Mouse (Mus musculus): ENCODE data around the gene Nek6. TPM values are rescaled to one million over a fixed set of nuclear protein-coding genes. Genes with fewer than 3 reads are reported as not detected.

Gene Nek6
- polyA plus RNA-seq, 1 experiment = 20.2 TPM

DNA sequence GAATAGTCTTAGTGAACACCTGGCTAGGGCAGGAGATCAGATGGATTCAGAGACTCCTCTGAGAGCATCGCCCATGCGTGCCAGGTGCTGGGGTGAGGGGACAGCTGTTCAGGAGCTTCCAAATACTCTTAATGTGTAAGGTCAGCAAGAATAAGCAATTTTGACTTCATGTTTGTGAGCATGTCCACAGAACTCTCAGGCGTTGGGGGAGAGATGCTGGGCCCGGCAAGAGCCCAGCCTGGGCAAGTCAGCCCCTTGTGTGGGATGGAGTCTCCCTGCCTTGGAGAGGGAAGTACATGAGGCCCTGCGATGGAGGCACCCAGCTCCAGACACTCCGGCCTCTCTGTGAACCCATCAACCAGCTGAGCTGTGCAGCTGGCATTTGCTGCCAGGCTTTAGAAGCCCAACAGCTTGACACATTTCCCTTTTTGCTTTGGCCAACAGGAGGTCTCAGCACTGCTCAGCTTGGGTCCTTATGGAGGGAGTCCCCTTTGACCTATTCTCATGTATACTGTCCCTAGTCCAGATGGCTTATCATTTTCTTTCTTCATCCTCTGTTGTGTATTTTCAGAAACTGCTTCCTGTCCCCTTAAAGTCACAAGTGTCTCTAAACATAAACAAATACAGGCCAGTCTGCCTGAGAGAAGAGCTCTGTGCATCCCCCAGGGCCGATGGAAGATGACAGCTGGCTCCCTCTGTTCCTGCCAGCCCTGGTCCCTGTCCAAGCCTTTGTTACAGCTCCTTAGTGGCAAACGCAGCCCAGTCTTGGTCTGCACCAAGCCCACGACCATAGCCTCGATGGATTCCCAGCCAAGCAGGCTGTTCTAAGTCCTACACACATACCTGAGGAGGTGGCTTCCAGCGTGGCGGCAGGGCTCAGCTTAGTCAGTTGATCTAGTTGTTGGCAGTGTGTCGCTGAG, 67.4 kb downstream of the Nek6 start:
- DNase-seq (ENCODE audit: low spot score) = no peak

- DNase-seq (ENCODE audit: low spot score) = no peak
Observed at GRCm38 (mm10) chr2:38579528-38579927, 68.1 kb downstream of the Nek6 start.

- no peak for DNase-seq (ENCODE audit: low spot score)
Observed at GRCm38 (mm10) chr2:38583982-38584381, 72.5 kb downstream of the Nek6 start.

DNA sequence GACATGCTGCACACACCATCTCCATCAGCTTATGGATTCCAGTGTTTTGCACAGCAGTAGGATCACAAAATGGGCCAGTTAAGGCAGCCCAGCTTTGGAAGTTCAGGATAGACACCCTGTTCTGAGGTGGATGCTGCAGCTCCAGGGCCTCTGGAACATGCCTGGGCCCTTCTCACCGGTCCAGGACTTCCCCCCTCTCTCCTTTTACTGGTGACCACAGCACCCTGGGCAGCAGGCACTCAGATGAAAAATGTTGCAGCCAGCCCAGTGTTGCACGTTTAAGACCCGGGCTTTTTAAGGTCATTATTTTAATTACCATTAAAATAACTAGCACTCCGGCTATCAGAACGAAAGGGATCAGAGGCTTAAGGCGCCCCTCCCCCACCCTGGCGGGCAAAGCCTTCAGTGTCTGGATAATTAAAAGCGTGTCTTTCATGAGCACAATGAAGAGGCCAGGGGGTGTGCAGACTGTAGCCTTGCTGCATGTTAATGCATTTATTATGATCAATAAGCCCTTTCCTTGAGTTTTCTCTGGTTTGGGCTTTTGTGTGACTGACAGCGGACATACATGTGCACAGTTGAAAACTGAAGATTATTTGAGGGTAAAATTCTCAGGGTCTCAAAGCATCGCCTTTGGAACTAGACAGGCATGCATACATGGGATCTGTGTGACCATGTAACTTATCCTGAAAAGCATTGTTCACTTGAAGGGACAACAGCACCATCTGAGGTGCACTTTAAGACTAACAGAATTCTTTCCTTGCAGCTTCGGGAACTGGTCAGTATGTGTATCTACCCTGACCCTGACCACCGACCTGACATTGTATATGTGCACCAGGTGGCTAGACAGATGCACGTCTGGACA, 73.3 kb downstream of the Nek6 start:
- no peak for DNase-seq (ENCODE audit: low spot score)

DNA sequence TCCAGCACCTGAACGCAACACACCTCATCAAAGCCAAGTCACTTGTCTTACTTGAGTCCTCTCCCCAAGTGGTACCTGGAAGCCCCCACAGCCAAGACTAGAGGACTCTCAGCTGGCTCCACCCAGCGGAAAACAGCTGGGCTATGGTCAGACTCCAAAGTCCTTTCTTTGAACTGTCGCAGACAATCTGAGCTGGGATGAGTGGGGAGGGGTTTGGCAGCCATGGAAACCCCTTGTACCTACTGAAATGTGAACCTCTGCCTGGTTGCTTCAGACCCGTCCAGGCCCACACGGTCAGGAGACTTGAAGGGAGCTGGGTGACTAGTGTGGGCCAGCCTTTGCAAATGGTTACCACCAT, 73.9 kb downstream of the Nek6 start:
- no peak for DNase-seq (ENCODE audit: low spot score)

- no peak for DNase-seq (ENCODE audit: low spot score)
Observed at GRCm38 (mm10) chr2:38586733-38587132, 75.3 kb downstream of the Nek6 start.

- no peak for DNase-seq (ENCODE audit: low spot score)
Observed at GRCm38 (mm10) chr2:38591751-38592459, 80.5 kb downstream of the Nek6 start.

GRCm38 (mm10) chr2:38594874-38595273, 83.4 kb downstream of the Nek6 start:
- DNase-seq (ENCODE audit: low spot score) = no peak

DNA sequence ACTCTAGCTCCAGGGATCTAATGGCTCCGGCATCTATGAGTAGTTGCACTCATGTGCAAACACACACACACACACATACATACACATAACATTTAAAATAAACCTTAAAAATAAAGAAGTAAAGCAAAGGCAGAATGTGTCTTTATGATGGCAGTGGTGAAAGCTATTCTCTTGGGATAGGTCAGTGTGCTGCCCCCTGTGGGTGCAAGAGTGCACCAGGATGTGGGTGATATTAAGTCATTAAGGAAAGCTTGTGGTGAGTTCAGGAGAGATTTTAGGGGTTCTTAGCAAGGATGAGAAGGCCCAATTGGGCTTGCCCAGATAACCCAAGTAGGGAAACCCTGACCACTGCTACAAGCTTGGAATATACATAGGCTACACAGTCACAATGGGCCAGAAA, 86.5 kb downstream of the Nek6 start:
- DNase-seq (ENCODE audit: low spot score) = no peak

DNA sequence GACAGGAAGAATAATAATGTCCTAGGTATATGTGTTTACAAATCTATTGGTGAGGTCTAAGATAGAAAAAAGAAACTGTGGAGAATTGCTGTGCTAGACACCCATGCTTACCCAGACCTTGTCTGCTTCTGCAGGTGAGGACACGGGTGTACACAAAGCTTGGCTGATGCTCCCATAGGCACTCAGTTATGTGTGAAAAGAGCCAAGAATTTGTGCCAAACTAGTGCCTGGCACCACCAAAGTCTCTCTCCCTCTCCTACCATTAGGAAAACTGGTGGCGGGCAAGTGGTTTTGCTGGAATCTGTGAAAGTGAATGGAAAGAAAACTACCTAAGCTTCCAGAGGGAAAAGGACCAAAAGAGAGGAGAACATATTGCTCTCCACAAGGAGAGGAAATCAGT, 87.0 kb downstream of the Nek6 start:
- no peak for DNase-seq (ENCODE audit: low spot score)

DNA sequence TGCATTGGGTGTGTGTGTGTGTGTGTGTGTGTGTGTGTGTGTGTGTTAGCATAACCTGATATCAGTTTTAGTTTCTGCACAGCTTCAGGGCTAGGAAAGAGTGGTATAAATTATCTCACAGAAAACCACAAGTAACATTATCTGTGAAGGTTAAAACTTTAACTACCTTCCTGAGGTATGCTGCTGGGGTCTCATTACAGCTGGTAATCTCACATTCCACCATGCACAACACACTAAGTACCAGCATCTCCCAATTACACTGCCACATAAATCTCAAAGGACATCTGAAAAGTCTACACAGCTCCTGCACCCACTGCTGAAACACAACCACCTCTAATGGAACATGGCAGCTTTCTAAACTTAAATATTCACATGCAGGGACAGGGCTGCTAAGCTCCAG, 89.4 kb downstream of the Nek6 start:
- no peak for DNase-seq (ENCODE audit: low spot score)

DNA sequence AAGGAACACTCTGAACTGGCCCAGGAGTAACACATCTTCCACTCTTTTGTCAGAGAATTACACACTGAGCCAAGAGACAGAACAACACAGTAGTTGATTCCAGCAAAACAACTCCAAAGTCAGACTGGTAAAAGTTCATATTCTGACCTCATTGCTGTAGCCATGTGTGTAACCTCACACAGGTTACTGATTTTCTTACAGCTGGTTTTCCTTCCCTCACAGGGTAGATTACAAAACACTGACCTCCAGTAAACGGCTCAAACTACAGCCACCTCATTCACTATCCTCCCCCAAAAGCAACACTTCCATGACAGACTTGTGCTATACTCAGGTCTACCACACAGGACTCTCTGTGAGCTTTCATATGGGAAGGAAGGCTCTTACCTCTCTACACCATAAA, 96.3 kb downstream of the Nek6 start:
- no peak for DNase-seq (ENCODE audit: low spot score)

DNA sequence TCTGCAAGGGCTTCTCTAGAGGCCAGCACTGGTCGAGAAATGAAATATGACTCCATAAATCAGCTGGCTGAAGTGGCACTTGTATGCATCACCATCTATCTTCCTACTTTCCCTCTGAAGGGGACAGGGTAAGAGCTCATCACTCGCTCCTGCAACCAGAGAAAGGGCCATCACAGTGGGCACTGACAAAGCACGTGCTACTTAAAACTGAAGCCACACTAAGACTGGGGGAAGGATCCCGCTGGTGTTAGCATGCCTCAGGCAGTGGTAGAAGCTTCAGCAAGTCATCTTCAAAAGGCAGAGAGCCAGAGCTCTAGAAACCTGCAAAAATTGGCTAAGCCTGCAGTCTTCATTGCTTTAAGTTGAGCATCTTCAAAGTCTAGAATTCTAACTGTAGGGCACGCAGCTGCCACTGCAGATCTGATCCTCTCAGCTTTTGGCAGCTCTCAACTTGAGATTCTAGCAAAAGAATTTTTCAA, 97.4 kb downstream of the Nek6 start:
- DNase-seq (ENCODE audit: low spot score) = no peak

GRCm38 (mm10) chr2:38609310-38609709, 97.9 kb downstream of the Nek6 start:
- no peak for DNase-seq (ENCODE audit: low spot score)

- no peak for DNase-seq (ENCODE audit: low spot score)
Observed at GRCm38 (mm10) chr2:38610161-38610560, 98.7 kb downstream of the Nek6 start.

DNA sequence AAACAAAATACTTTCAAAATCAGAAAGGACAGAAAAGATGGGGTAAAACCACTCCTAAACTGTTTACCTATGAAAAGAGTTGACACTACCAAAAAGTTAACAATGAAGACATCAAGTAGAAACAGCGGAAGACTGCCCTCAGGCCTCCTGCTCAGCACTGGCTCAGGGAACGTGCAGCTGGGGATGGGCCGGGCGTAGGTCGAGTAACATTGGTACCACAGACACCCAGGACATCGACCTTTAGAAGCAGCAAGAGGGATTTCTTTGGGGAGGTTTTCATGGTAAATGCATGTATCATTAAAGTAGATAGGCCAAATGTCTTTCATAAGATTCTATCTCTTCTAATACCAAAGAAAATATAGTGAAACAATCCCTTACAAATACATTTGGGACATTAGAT, 101.2 kb downstream of the Nek6 start:
- DNase-seq (ENCODE audit: low spot score) = no peak

- no peak for DNase-seq (ENCODE audit: low spot score)
Observed at GRCm38 (mm10) chr2:38613576-38613975, 102.1 kb downstream of the Nek6 start.

DNA sequence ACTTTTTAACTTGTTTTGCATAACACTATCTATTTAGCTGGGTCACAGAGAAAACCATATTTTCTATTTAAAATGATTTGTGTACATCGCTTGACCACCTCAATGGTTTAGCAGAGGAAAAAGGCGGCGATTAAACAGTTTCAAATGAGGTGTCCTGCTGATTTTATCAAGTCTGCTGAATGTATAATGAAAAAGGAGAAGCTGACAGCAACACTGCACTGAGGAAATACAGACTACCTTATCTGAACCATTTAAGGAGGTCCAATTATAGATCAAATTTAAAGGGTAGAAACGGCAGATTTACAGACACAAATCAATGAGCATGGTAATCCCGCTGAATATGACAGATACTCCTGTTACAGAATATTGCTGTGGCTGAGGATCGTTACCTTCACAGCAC, 103.0 kb downstream of the Nek6 start:
- no peak for DNase-seq (ENCODE audit: low spot score)

DNA sequence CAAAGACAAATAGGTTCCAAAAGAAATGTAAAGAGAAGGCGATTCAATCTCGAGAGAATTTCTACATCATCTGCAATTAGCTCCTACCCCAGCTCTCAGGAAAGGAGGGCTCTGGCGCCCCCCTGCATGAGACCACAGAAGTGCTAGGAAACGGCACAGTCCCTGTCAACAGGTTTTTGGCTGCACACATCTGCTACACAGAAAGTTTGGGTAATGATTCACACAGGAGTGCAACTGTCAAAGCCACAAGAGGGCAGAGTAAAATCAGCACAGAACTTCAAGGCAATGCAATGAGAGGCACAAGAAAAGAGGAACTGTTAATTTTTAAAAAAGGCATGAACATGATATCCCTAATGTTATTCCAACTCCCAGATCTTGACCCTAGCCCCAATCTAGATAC, 104.6 kb downstream of the Nek6 start:
- no peak for DNase-seq (ENCODE audit: low spot score)

GRCm38 (mm10) chr2:38616956-38617872, 105.8 kb downstream of the Nek6 start:
- no peak for DNase-seq (ENCODE audit: low spot score)

DNA sequence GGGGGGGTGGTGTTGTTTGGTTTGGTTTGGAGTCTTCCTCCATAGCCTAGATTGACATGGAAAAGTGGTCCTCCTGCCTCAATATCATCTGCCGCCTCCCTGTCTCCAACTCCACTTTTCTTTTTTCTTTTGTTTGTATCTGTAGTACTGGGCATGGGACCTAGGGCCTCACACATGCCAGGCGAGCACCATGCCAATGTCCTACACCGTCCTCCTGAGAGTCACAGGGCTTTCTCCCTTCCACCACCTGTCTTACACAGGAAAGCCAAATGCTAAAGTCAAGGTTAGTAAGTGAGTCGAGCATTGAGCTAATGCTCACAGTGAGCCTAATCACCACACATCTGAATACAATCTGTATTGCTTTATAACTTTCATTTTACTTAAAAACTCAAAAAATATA, 108.3 kb downstream of the Nek6 start:
- DNase-seq (ENCODE audit: low spot score) = no peak
